Mouse (Mus musculus): Measurements from ENCODE around the gene Gsdma2. TPM values are rescaled to one million over a fixed set of nuclear protein-coding genes. Genes with fewer than 3 reads are reported as not detected.
"Not testable (repeated sequence)": the region's sequence is repeated elsewhere in the genome, so short reads cannot be mapped to it uniquely, and the experiment has no call there.

Gene Gsdma2
- total RNA-seq, 2 experiments from 2014 or later: 0.43 to 0.76 TPM

GRCm38 (mm10) chr11:98668984-98669383 is 22.4 kb downstream of the Gsdma2 start:
- DNase-seq: no peak

GRCm38 (mm10) chr11:98671284-98671815 is 24.8 kb downstream of the Gsdma2 start:
- no peak for DNase-seq

GRCm38 (mm10) chr11:98671857-98672256 is 25.3 kb downstream of the Gsdma2 start:
- peak; percentile 52 to 53 for DNase-seq

- DNase-seq: no peak
Observed at GRCm38 (mm10) chr11:98672482-98672881, 25.9 kb downstream of the Gsdma2 start.

- DNase-seq: peak; percentile 60 to 66
Observed at GRCm38 (mm10) chr11:98673136-98673535, 26.6 kb downstream of the Gsdma2 start.

GRCm38 (mm10) chr11:98675829-98676363 is 29.3 kb downstream of the Gsdma2 start:
- no peak for DNase-seq

GRCm38 (mm10) chr11:98680023-98680422 is 33.5 kb downstream of the Gsdma2 start:
- DNase-seq: no peak

- not testable (repeated sequence) for DNase-seq
Observed at GRCm38 (mm10) chr11:98680595-98680994, 34.0 kb downstream of the Gsdma2 start.

GRCm38 (mm10) chr11:98681186-98681585 is 34.6 kb downstream of the Gsdma2 start:
- no peak for DNase-seq

- DNase-seq: peak; percentile 94 to 97
Observed at GRCm38 (mm10) chr11:98681786-98682745, 35.5 kb downstream of the Gsdma2 start, which contains the start of gene Psmd3. Gene Psmd3 (plus strand): TSS chr11:98682554.

GRCm38 (mm10) chr11:98682811-98683210 is 36.3 kb downstream of the Gsdma2 start:
- DNase-seq: no peak

GRCm38 (mm10) chr11:98685642-98686041 is 39.1 kb downstream of the Gsdma2 start:
- no peak for DNase-seq

- DNase-seq: no peak
Observed at GRCm38 (mm10) chr11:98686976-98687375, 40.4 kb downstream of the Gsdma2 start.

- no peak for DNase-seq
Observed at GRCm38 (mm10) chr11:98688009-98688408, 41.5 kb downstream of the Gsdma2 start.

GRCm38 (mm10) chr11:98693201-98693600 is 46.6 kb downstream of the Gsdma2 start:
- DNase-seq: no peak

GRCm38 (mm10) chr11:98693746-98694145 is 47.2 kb downstream of the Gsdma2 start:
- no peak for DNase-seq

GRCm38 (mm10) chr11:98694301-98694700 is 47.7 kb downstream of the Gsdma2 start:
- DNase-seq: no peak

GRCm38 (mm10) chr11:98695408-98695807 is 48.8 kb downstream of the Gsdma2 start:
- no peak for DNase-seq

GRCm38 (mm10) chr11:98696454-98697216 is 50.1 kb downstream of the Gsdma2 start:
- no peak for DNase-seq

GRCm38 (mm10) chr11:98697225-98697624 is 50.7 kb downstream of the Gsdma2 start:
- no peak for DNase-seq

GRCm38 (mm10) chr11:98698849-98699640 is 52.5 kb downstream of the Gsdma2 start:
- no peak for DNase-seq

All from adrenal gland, postnatal 36 days (tissue).